Mouse (Mus musculus) thymus, adult 2 months (tissue): Measurements from ENCODE around the gene Gm20388.

Source experiments
- CTCF ChIP-seq: fragments of 200-500 bp; IDR thresholded peaks from 2 replicates; pipeline ENCODE4 v1.5.1; 2012; ENCODE audit warnings: mild to moderate bottlenecking, control low read depth, low read length, moderate library complexity, borderline replicate concordance; ENCODE audit not compliant: control insufficient read depth, poor library complexity, insufficient read depth; ENCODE audit errors: extremely low read depth
- POLR2A ChIP-seq: fragments of 200-500 bp; IDR thresholded peaks from 2 replicates; pipeline ENCODE4 v1.6.1; 2012; ENCODE audit warnings: mild to moderate bottlenecking, low read length, control low read depth, moderate library complexity; ENCODE audit not compliant: control insufficient read depth, poor library complexity, insufficient read depth; ENCODE audit errors: extremely low read depth

GRCm38 (mm10) chr8:122084145-122084544 is 2173.5 kb downstream of the Gm20388 start:
- TF ChIP-seq POLR2A = no peak
- no peak for TF ChIP-seq CTCF
